Mouse (Mus musculus) E14TG2a.4 (cell line): ENCODE measurements at regions not wholly inside any gene's neighbourhood (a gene's known extent, or its start where the extent isn't known, plus 50 kb on each side); places are given as distances from the start of the nearest gene placed in this dataset.
"Not testable (repeated sequence)": the region's sequence is repeated elsewhere in the genome, so short reads cannot be mapped to it uniquely, and the experiment has no call there.

Source experiments
- H3K27me3 ChIP-seq: 2 replicates; pipeline ENCODE4 v1.6.1; 2014; ENCODE audit warnings: low read length, control low read depth; ENCODE audit not compliant: insufficient read depth
- H3K36me3 ChIP-seq: 2 replicates; pipeline ENCODE4 v1.6.1; 2014; ENCODE audit warnings: low read length, control low read depth; ENCODE audit not compliant: insufficient read depth
- H3K4me1 ChIP-seq: replicated peaks from 2 replicates; pipeline ENCODE4 v1.6.1; 2014; ENCODE audit warnings: low read depth, low read length, control low read depth
- H3K4me3 ChIP-seq: replicated peaks from 2 replicates; pipeline ENCODE4 v1.5.1; 2014; ENCODE audit warnings: mild to moderate bottlenecking, low read length
- H3K9me3 ChIP-seq: 2 replicates; pipeline ENCODE4 v1.6.1; 2014; ENCODE audit warnings: low read length, control low read depth
- CTCF ChIP-seq: conservative IDR thresholded peaks from 2 replicates; pipeline ENCODE4 v1.5.1; 2014; ENCODE audit warnings: low read length
- NANOG ChIP-seq: IDR thresholded peaks from 2 replicates; pipeline ENCODE4 v1.6.1; 2014; ENCODE audit warnings: borderline replicate concordance, low read length, mixed read lengths
- POU5F1 ChIP-seq: IDR thresholded peaks from 2 replicates; pipeline ENCODE4 v1.6.1; 2014; ENCODE audit warnings: low read length, borderline replicate concordance

- Histone ChIP-seq H3K4me3 (no peak overlapping the region), H3K9me3 (no peaks in the 10 kb centered on the region), H3K36me3 (no peaks in the 10 kb centered on the region), H3K4me1 (no peaks in the 10 kb centered on the region), H3K27me3 (no peaks in the 10 kb centered on the region)
- TF ChIP-seq CTCF: no peak
- no peak for TF ChIP-seq POU5F1
- TF ChIP-seq NANOG: no peak
These were observed 125.3 kb downstream of the Gipc2 start for GRCm38 (mm10) chr3:152040751-152041150.

GRCm38 (mm10) chr3:152036819-152037218 is 129.2 kb downstream of the Gipc2 start:
- not testable (repeated sequence) for H3K4me3 ChIP-seq, H3K36me3 ChIP-seq, H3K9me3 ChIP-seq, H3K4me1 ChIP-seq, H3K27me3 ChIP-seq

GRCm38 (mm10) chr3:152035416-152035815 is 130.6 kb downstream of the Gipc2 start:
- TF ChIP-seq CTCF (no peak), NANOG (no peak), POU5F1 (no peak)
- no peaks in the 10 kb centered on the region for H3K36me3 ChIP-seq
- H3K4me3 ChIP-seq: no peak overlapping the region
- H3K27me3 ChIP-seq: peaks cover 3% of the 10 kb centered on the region; the same call in 1 of the 2 replicates
- H3K4me1 ChIP-seq: no peaks in the 10 kb centered on the region
- H3K9me3 ChIP-seq: no peaks in the 10 kb centered on the region

- Histone ChIP-seq H3K36me3 (no peaks in the 10 kb centered on the region), H3K4me3 (peak overlapping the region; percentile 49; the same call in 1 of the 2 replicates), H3K9me3 (no peaks in the 10 kb centered on the region), H3K27me3 (peaks cover 3% of the 10 kb centered on the region; the same call in 1 of the 2 replicates), H3K4me1 (no peaks in the 10 kb centered on the region)
- no peak for TF ChIP-seq CTCF
- TF ChIP-seq NANOG: no peak
- no peak for TF ChIP-seq POU5F1
These were observed 131.3 kb downstream of the Gipc2 start for GRCm38 (mm10) chr3:152034686-152035085.

GRCm38 (mm10) chr3:152034221-152034620 is 131.8 kb downstream of the Gipc2 start:
- TF ChIP-seq CTCF: no peak
- no peak overlapping the region for H3K4me3 ChIP-seq
- H3K27me3 ChIP-seq: peaks cover 3% of the 10 kb centered on the region; the same call in 1 of the 2 replicates
- no peaks in the 10 kb centered on the region for H3K9me3 ChIP-seq
- no peaks in the 10 kb centered on the region for H3K4me1 ChIP-seq
- H3K36me3 ChIP-seq: no peaks in the 10 kb centered on the region

GRCm38 (mm10) chr3:152032663-152033318 is 133.2 kb downstream of the Gipc2 start:
- H3K36me3 ChIP-seq: no peaks in the 10 kb centered on the region
- no peak overlapping the region for H3K4me3 ChIP-seq
- TF ChIP-seq NANOG (no peak), POU5F1 (no peak), CTCF (no peak)
- no peaks in the 10 kb centered on the region for H3K4me1 ChIP-seq
- no peaks in the 10 kb centered on the region for H3K9me3 ChIP-seq
- H3K27me3 ChIP-seq: peaks cover 3% of the 10 kb centered on the region; the same call in 1 of the 2 replicates

GRCm38 (mm10) chr3:152028695-152029094 is 137.3 kb downstream of the Gipc2 start:
- Histone ChIP-seq H3K4me1 (no peaks in the 10 kb centered on the region), H3K27me3 (peaks cover 3% of the 10 kb centered on the region; the same call in 1 of the 2 replicates), H3K9me3 (no peaks in the 10 kb centered on the region), H3K36me3 (no peaks in the 10 kb centered on the region), H3K4me3 (no peak overlapping the region)
- TF ChIP-seq POU5F1 (no peak), NANOG (no peak), CTCF (no peak)

GRCm38 (mm10) chr3:152026034-152026433 is 140.0 kb downstream of the Gipc2 start:
- Histone ChIP-seq H3K36me3 (no peaks in the 10 kb centered on the region), H3K4me3 (no peak overlapping the region)
- no peak for TF ChIP-seq CTCF
- TF ChIP-seq POU5F1: no peak
- no peak for TF ChIP-seq NANOG

GRCm38 (mm10) chr3:152025122-152025521 is 140.9 kb downstream of the Gipc2 start:
- no peak for TF ChIP-seq POU5F1
- TF ChIP-seq NANOG: no peak
- TF ChIP-seq CTCF: no peak
- H3K36me3 ChIP-seq: no peaks in the 10 kb centered on the region
- H3K4me3 ChIP-seq: no peak overlapping the region
- H3K4me1 ChIP-seq: no peaks in the 10 kb centered on the region
- no peaks in the 10 kb centered on the region for H3K9me3 ChIP-seq
- no peaks in the 10 kb centered on the region for H3K27me3 ChIP-seq

More at GRCm38 (mm10) chr3:152026034-152026433, 140.0 kb downstream of the Gipc2 start:
- no peaks in the 10 kb centered on the region for H3K4me1 ChIP-seq
- no peaks in the 10 kb centered on the region for H3K9me3 ChIP-seq
- H3K27me3 ChIP-seq: no peaks in the 10 kb centered on the region

- H3K27me3 ChIP-seq: no peaks in the 10 kb centered on the region
- TF ChIP-seq POU5F1 (no peak), CTCF (no peak), NANOG (no peak)
- no peaks in the 10 kb centered on the region for H3K4me1 ChIP-seq
- no peaks in the 10 kb centered on the region for H3K36me3 ChIP-seq
- no peak overlapping the region for H3K4me3 ChIP-seq
- H3K9me3 ChIP-seq: no peaks in the 10 kb centered on the region
These were observed 159.3 kb downstream of the Gipc2 start for GRCm38 (mm10) chr3:152006747-152007146.
